Mouse (Mus musculus) heart, embryonic 16.5 days (tissue): Measurements from ENCODE around the gene Nectin4. TPM values are rescaled to one million over a fixed set of nuclear protein-coding genes. Genes with fewer than 3 reads are reported as not detected.

Source experiments
- ATAC-seq: fragments of 200-750 bp; cut with Nextera tagmentation; replicated peaks from 2 replicates; pipeline ENCODE4 v1.8.0; 2017; ENCODE audit warnings: moderate number of reproducible peaks; ENCODE audit not compliant: insufficient read depth, low FRiP score; ENCODE audit errors: extremely low read depth
- H3K27ac ChIP-seq: fragments of 300-500 bp; sonication (generic); 2 replicates; pipeline ENCODE4 v1.5.1; 2014; ENCODE audit warnings: mild to moderate bottlenecking, low read length, control low read depth, moderate library complexity
- H3K27me3 ChIP-seq: fragments of 300-500 bp; sonication (generic); 2 replicates; pipeline ENCODE4 v1.6.1; 2014; ENCODE audit warnings: low read length, mixed read lengths; ENCODE audit not compliant: control insufficient read depth, insufficient read depth
- H3K36me3 ChIP-seq: fragments of 300-500 bp; sonication (generic); 2 replicates; pipeline ENCODE4 v1.6.1; 2014; ENCODE audit not compliant: control insufficient read depth, insufficient read depth
- H3K4me1 ChIP-seq: fragments of 300-500 bp; sonication (generic); 2 replicates; pipeline ENCODE4 v1.6.1; 2014; ENCODE audit warnings: low read length, mixed read lengths; ENCODE audit not compliant: control insufficient read depth, insufficient read depth
- H3K4me2 ChIP-seq: fragments of 300-500 bp; sonication (generic); 2 replicates; pipeline ENCODE4 v1.6.1; 2014; ENCODE audit warnings: low read depth, mild to moderate bottlenecking, control low read depth, low read length
- H3K4me3 ChIP-seq: fragments of 300-500 bp; sonication (generic); 2 replicates; pipeline ENCODE4 v1.5.1; 2014; ENCODE audit warnings: mild to moderate bottlenecking, control low read depth, low read length
- H3K9ac ChIP-seq: fragments of 300-500 bp; sonication (generic); 2 replicates; pipeline ENCODE4 v1.6.1; 2014; ENCODE audit warnings: low read length, control low read depth
- H3K9me3 ChIP-seq: fragments of 300-500 bp; sonication (generic); replicated peaks from 2 replicates; pipeline ENCODE4 v1.6.1; 2016; ENCODE audit warnings: low read length; ENCODE audit not compliant: control insufficient read depth
- WGBS: fragments of 180-500 bp; shearing (Covaris S2); extraction: QIAGEN DNeasy Blood & Tissue Kit; methylation state at CpG from one replicate; pipeline ENCODE4 v1.1.7; 2014; 5-methylcytosine and 5-hydroxymethylcytosine counted together
- polyA plus RNA-seq: library from polyadenylated mRNA; unstranded; fragments of >200 nt; fragmentation: Nextera tagmentation; extraction: Ambion mirVana; gene quantifications from 2 replicates; pipeline ENCODE4 v1.2.1, GENCODE M21; 2015

Nectin4 gene
- polyA plus RNA-seq, 1 experiment from 2014 or later, result 0.39 TPM

GRCm38 (mm10) chr1:171412446-171412845, 42.5 kb downstream of the Nectin4 start:
- Histone ChIP-seq H3K27me3 (peaks cover 5% of the 10 kb centered on the region; the same call in 1 of the 2 replicates), H3K27ac (peak overlapping the region; percentile 92), H3K4me2 (peak overlapping the region; percentile 78), H3K4me3 (peak overlapping the region; percentile 83), H3K9ac (peak overlapping the region; percentile 99), H3K9me3 (no peaks in the 10 kb centered on the region), H3K4me1 (peaks cover 11% of the 10 kb centered on the region), H3K36me3 (peaks cover 20% of the 10 kb centered on the region)
- no peak for ATAC-seq
- 51% methylated on average over 3 of the region's 3 CpGs for WGBS

GRCm38 (mm10) chr1:171413608-171414007, 43.7 kb downstream of the Nectin4 start:
- H3K9ac ChIP-seq, result no peak overlapping the region
- no peak overlapping the region for H3K4me2 ChIP-seq
- no peak overlapping the region for H3K27ac ChIP-seq
- H3K4me1 ChIP-seq, result peaks cover 11% of the 10 kb centered on the region
- H3K36me3 ChIP-seq, result peaks cover 30% of the 10 kb centered on the region
- peaks cover 5% of the 10 kb centered on the region; the same call in 1 of the 2 replicates for H3K27me3 ChIP-seq
- no peak overlapping the region for H3K4me3 ChIP-seq
- no peak for ATAC-seq
- H3K9me3 ChIP-seq, result no peaks in the 10 kb centered on the region
- 76% methylated on average over 8 of the region's 8 CpGs for WGBS

GRCm38 (mm10) chr1:171418660-171419059, 48.8 kb downstream of the Nectin4 start, which contains the start of gene Tstd1:
Tstd1 (plus strand) TSS chr1:171418872.
- 89% methylated on average over 5 of the region's 5 CpGs for WGBS
- ATAC-seq, result no peak

GRCm38 (mm10) chr1:171419291-171419882, 49.5 kb downstream of the Nectin4 start:
- no peaks in the 10 kb centered on the region for H3K27me3 ChIP-seq
- no peak overlapping the region for H3K27ac ChIP-seq
- 0 out of 2 replicates have a peak, but pooled peaks cover 3% of the 10 kb centered on the region for H3K4me1 ChIP-seq
- no peaks in the 10 kb centered on the region for H3K9me3 ChIP-seq
- no peak overlapping the region for H3K4me3 ChIP-seq
- H3K36me3 ChIP-seq, result peaks cover 43% of the 10 kb centered on the region
- WGBS, result 67% methylated on average over 12 of the region's 12 CpGs
- no peak overlapping the region for H3K9ac ChIP-seq
- ATAC-seq, result no peak
- no peak overlapping the region for H3K4me2 ChIP-seq

More at GRCm38 (mm10) chr1:171418660-171419059, 48.8 kb downstream of the Nectin4 start, which contains the start of gene Tstd1:
- H3K9ac ChIP-seq, result no peak within 1 kb of the TSS
- H3K4me2 ChIP-seq, result no peak within 1 kb of the TSS
- peaks cover 43% of the 10 kb centered on the region for H3K36me3 ChIP-seq
- H3K9me3 ChIP-seq, result no peaks in the 10 kb centered on the region
- no peak within 1 kb of the TSS for H3K4me3 ChIP-seq
- 0 out of 2 replicates have a peak, but pooled peaks cover 3% of the 10 kb centered on the region for H3K4me1 ChIP-seq
- no peaks in the 10 kb centered on the region for H3K27me3 ChIP-seq
- no peak within 1 kb of the TSS for H3K27ac ChIP-seq

GRCm38 (mm10) chr1:171419905-171420304, 50.0 kb downstream of the Nectin4 start:
- H3K36me3 ChIP-seq, result peaks cover 43% of the 10 kb centered on the region
- WGBS, result 82% methylated on average over 5 of the region's 5 CpGs
- H3K27ac ChIP-seq, result no peak overlapping the region
- H3K4me2 ChIP-seq, result no peak overlapping the region
- no peaks in the 10 kb centered on the region for H3K9me3 ChIP-seq
- H3K9ac ChIP-seq, result no peak overlapping the region
- peaks cover 5% of the 10 kb centered on the region for H3K4me1 ChIP-seq
- no peak for ATAC-seq
- no peaks in the 10 kb centered on the region for H3K27me3 ChIP-seq
- no peak overlapping the region for H3K4me3 ChIP-seq

- no peak for ATAC-seq
- Histone ChIP-seq H3K27me3 (no peaks in the 10 kb centered on the region), H3K9ac (no peak overlapping the region), H3K4me1 (peaks cover 9% of the 10 kb centered on the region), H3K9me3 (no peaks in the 10 kb centered on the region), H3K4me2 (no peak overlapping the region), H3K27ac (no peak overlapping the region; the same call in 1 of the 2 replicates), H3K4me3 (no peak overlapping the region), H3K36me3 (peaks cover 23% of the 10 kb centered on the region)
- WGBS, result 74% methylated on average over 8 of the region's 8 CpGs
These were observed 52.7 kb downstream of the Nectin4 start for GRCm38 (mm10) chr1:171422504-171423095.

- no peaks in the 10 kb centered on the region for H3K27me3 ChIP-seq
- H3K4me2 ChIP-seq, result peak overlapping the region; percentile 22; the same call in 1 of the 2 replicates
- no peaks in the 10 kb centered on the region for H3K9me3 ChIP-seq
- peaks cover 9% of the 10 kb centered on the region for H3K4me1 ChIP-seq
- H3K36me3 ChIP-seq, result peaks cover 5% of the 10 kb centered on the region
- no peak overlapping the region for H3K4me3 ChIP-seq
- no peak overlapping the region for H3K9ac ChIP-seq
- peak overlapping the region; percentile 6 for H3K27ac ChIP-seq
- ATAC-seq, result no peak
- WGBS, result 33% methylated on average over 5 of the region's 5 CpGs
These were observed 54.7 kb downstream of the Nectin4 start for GRCm38 (mm10) chr1:171424638-171425037.

- Histone ChIP-seq H3K4me1 (peaks cover 9% of the 10 kb centered on the region), H3K27ac (peak overlapping the region; percentile 6), H3K27me3 (no peaks in the 10 kb centered on the region), H3K36me3 (no peaks in the 10 kb centered on the region; the same call in 1 of the 2 replicates), H3K4me3 (no peak overlapping the region), H3K9me3 (no peaks in the 10 kb centered on the region), H3K4me2 (peak overlapping the region; percentile 22; the same call in 1 of the 2 replicates), H3K9ac (no peak overlapping the region)
- ATAC-seq, result peak; percentile 52
- whole genome bisulfite sequencing, result 33% methylated on average over 4 of the region's 4 CpGs
These were observed 55.2 kb downstream of the Nectin4 start for GRCm38 (mm10) chr1:171425126-171425525.

- H3K4me1 ChIP-seq, result no peaks in the 10 kb centered on the region
- 77% methylated on average over 5 of the region's 5 CpGs for WGBS
These were observed 62.3 kb downstream of the Nectin4 start for GRCm38 (mm10) chr1:171432158-171432557.

More at GRCm38 (mm10) chr1:171432158-171432557, 62.3 kb downstream of the Nectin4 start:
- Histone ChIP-seq H3K4me2 (no peak overlapping the region), H3K4me3 (no peak overlapping the region), H3K36me3 (no peaks in the 10 kb centered on the region), H3K9ac (no peak overlapping the region), H3K27ac (no peak overlapping the region), H3K27me3 (no peaks in the 10 kb centered on the region), H3K9me3 (no peaks in the 10 kb centered on the region)
- ATAC-seq, result no peak
